ENCODE assay signal across 8 mouse cellular contexts in genomic region chr15:40169705-40170104, GRCm38 (mm10). TPM values are rescaled to one million over a fixed set of nuclear protein-coding genes. Genes with fewer than 3 reads are reported as not detected.
DNase-seq lines count a peak whose midpoint lies in the region; ATAC-seq and TF ChIP-seq lines count a peak whose summit lies in the region.
"Had no signal": no experiment of that assay in that cellular context is flagged by ENCODE, and none has a peak within 500 bp of the region (broad histone marks: within the 10 kb centered on the region; RNA-seq: fewer than 3 reads in every experiment).

No protein-coding gene starts in this region.

- peaks cover 3% of the 10 kb centered on the region; the same call in 1 of the 2 replicates for H3K4me1 ChIP-seq in lung, adult 2 months (ENCODE audit: control insufficient read depth, insufficient read depth, low read length)
- H3K4me1 ChIP-seq in embryonic facial prominence, embryonic 11.5 days (ENCODE audit: control insufficient read depth, insufficient read depth, low read length): no peaks in the 10 kb centered on the region; the same call in 1 of the 2 replicates
- H3K4me1 ChIP-seq in hindbrain, postnatal 0 days (ENCODE audit: insufficient read depth, low read length): no peaks in the 10 kb centered on the region
- no peaks in the 10 kb centered on the region for H3K4me1 ChIP-seq in stomach, postnatal 0 days (replicated peaks; ENCODE audit: control insufficient read depth, insufficient read depth)

- H3K27ac ChIP-seq in embryonic facial prominence, embryonic 11.5 days (replicated peaks; ENCODE audit: low read depth, low read length): no peak overlapping the region
- H3K27ac ChIP-seq in hindbrain, postnatal 0 days: no peak overlapping the region
- H3K27ac ChIP-seq in stomach, postnatal 0 days (replicated peaks): no peak overlapping the region

- ATAC-seq in embryonic facial prominence, embryonic 11.5 days (replicated peaks; ENCODE audit: insufficient number of reproducible peaks, low FRiP score, low TSS enrichment, low read depth): peak; percentile 77
- ATAC-seq in hindbrain, postnatal 0 days: peak; percentile 80
- ATAC-seq in stomach, postnatal 0 days (ENCODE audit: low FRiP score, low TSS enrichment): 0 out of 2 replicates have a peak, but pooled peaks have one; percentile 40

- H3K9ac ChIP-seq in embryonic facial prominence, embryonic 11.5 days (replicated peaks; ENCODE audit: low read length): no peak overlapping the region
- no peak overlapping the region for H3K9ac ChIP-seq in hindbrain, postnatal 0 days (replicated peaks; ENCODE audit: low read length)
- no peak overlapping the region for H3K9ac ChIP-seq in stomach, postnatal 0 days (ENCODE audit: low read length)

- no peak for TF ChIP-seq CTCF in lung, adult 2 months (IDR thresholded peaks at IDR 0.05; ENCODE audit: insufficient read depth, low read length)
- TF ChIP-seq CTCF in hindbrain, postnatal 0 days (IDR thresholded peaks at IDR 0.05; ENCODE audit: low read depth): no peak
- no peak for TF ChIP-seq CTCF in stomach, postnatal 0 days (IDR thresholded peaks at IDR 0.05; ENCODE audit: low read depth)

- H3K36me3 ChIP-seq in embryonic facial prominence, embryonic 11.5 days (replicated peaks; ENCODE audit: control insufficient read depth, insufficient read depth, low read depth, low read length): no peaks in the 10 kb centered on the region
- H3K36me3 ChIP-seq in hindbrain, postnatal 0 days (ENCODE audit: insufficient read depth, low read length): no peaks in the 10 kb centered on the region
- no peaks in the 10 kb centered on the region for H3K36me3 ChIP-seq in stomach, postnatal 0 days (ENCODE audit: control insufficient read depth, insufficient read depth, low read length)

- H3K27me3 ChIP-seq in embryonic facial prominence, embryonic 11.5 days (ENCODE audit: control insufficient read depth, insufficient read depth, low read length): no peaks in the 10 kb centered on the region
- H3K27me3 ChIP-seq in hindbrain, postnatal 0 days (ENCODE audit: insufficient read depth, low read length): no peaks in the 10 kb centered on the region
- no peaks in the 10 kb centered on the region for H3K27me3 ChIP-seq in stomach, postnatal 0 days (ENCODE audit: control insufficient read depth, insufficient read depth, low read length)

- no peak for TF ChIP-seq POLR2A in lung, adult 2 months (IDR thresholded peaks at IDR 0.05; ENCODE audit: borderline replicate concordance, extremely low read depth, low read depth, low read length)

- peak overlapping the region; percentile 36 for H3K4me3 ChIP-seq in lung, adult 2 months (replicated peaks; ENCODE audit: extremely low read depth, low read depth, low read length)
- no peak overlapping the region for H3K4me3 ChIP-seq in embryonic facial prominence, embryonic 11.5 days (ENCODE audit: low read depth, low read length)
- peak overlapping the region; percentile 22 for H3K4me3 ChIP-seq in hindbrain, postnatal 0 days (ENCODE audit: low read length)
- H3K4me3 ChIP-seq in stomach, postnatal 0 days (ENCODE audit: low read depth, low read length): no peak overlapping the region

- H3K4me2 ChIP-seq in embryonic facial prominence, embryonic 11.5 days (ENCODE audit: low read depth, low read length): no peak overlapping the region
- H3K4me2 ChIP-seq in hindbrain, postnatal 0 days (ENCODE audit: low read depth, low read length): peak overlapping the region; percentile 46
- no peak overlapping the region for H3K4me2 ChIP-seq in stomach, postnatal 0 days (replicated peaks; ENCODE audit: low read depth)

- H3K9me3 ChIP-seq in embryonic facial prominence, embryonic 11.5 days (replicated peaks; ENCODE audit: control insufficient read depth, low read length): no peaks in the 10 kb centered on the region
- H3K9me3 ChIP-seq in hindbrain, postnatal 0 days (ENCODE audit: low read length): no peaks in the 10 kb centered on the region
- H3K9me3 ChIP-seq in stomach, postnatal 0 days (ENCODE audit: control insufficient read depth, low read length): no peaks in the 10 kb centered on the region

- WGBS in lung, adult 2 months: 50% methylated on average over 13 of the region's 13 CpGs
- 26% methylated on average over 13 of the region's 13 CpGs for WGBS in embryonic facial prominence, embryonic 11.5 days
- 16% methylated on average over 13 of the region's 13 CpGs for WGBS in hindbrain, postnatal 0 days
- 61% methylated on average over 11 of the region's 13 CpGs for WGBS in stomach, postnatal 0 days

- TF ChIP-seq EP300 in stomach, postnatal 0 days (optimal IDR thresholded peaks at IDR 0.05): no peak

- DNase-seq in lung, adult 2 months: no peak
- no peak for DNase-seq in lung, postnatal 14 days
- peak; percentile 53 for DNase-seq in embryonic facial prominence, embryonic 11.5 days (ENCODE audit: low spot score)
- peak; percentile 66 for DNase-seq in hindbrain, postnatal 0 days (ENCODE audit: low spot score)
- no peak for DNase-seq in stomach, postnatal 0 days (ENCODE audit: low spot score)
- DNase-seq in adrenal gland, adult 8-10 months: no peak
- DNase-seq in right cerebral cortex, postnatal 25 days: no peak

RNA-seq across cellular contexts. Expression of gene 9330182O14Rik, which starts 35.5 kb away (rescaled TPM):
- polyA plus RNA-seq in lung, adult 2 months (2012; rRNA removed): not detected in 2 replicates
- polyA plus RNA-seq in embryonic facial prominence, embryonic 11.5 days (2014; fragmentation: Nextera tagmentation; extraction: Ambion mirVana): not detected in 2 replicates
- not detected in 2 replicates for total RNA-seq in hindbrain, postnatal 0 days (2014; rRNA removed)
- polyA plus RNA-seq in hindbrain, postnatal 0 days (2015; fragmentation: Nextera tagmentation; extraction: Ambion mirVana): 0.15 TPM in 1 of 2 replicates, not detected in the other
- polyA plus RNA-seq in stomach, postnatal 0 days (2015; fragmentation: Nextera tagmentation; extraction: Ambion mirVana): 0.17 and 0.71 TPM in 2 replicates
- total RNA-seq in adrenal gland, adult 8-10 months (2022): under 1 TPM in 1 of 4 experiments, not detected in 3; 0.35 TPM
- total RNA-seq: heart, adult 18-20 months had no signal

Comparison
In these comparisons a context has a peak if more than half of its experiments do, and no peak if none do; other contexts are left out.
1. DNase-seq: peak in embryonic facial prominence, embryonic 11.5 days (single experiment) and hindbrain, postnatal 0 days (single experiment); none in lung, adult 2 months (single experiment), lung, postnatal 14 days (single experiment), stomach, postnatal 0 days (single experiment), adrenal gland, adult 8-10 months (single experiment) and right cerebral cortex, postnatal 25 days (single experiment).
2. H3K4me3 ChIP-seq: peak in lung, adult 2 months (single experiment) and hindbrain, postnatal 0 days (single experiment); none in embryonic facial prominence, embryonic 11.5 days (single experiment) and stomach, postnatal 0 days (single experiment).
3. Peak in every context shown above with its lines, with median percentiles within 50 percentile points of each other: ATAC-seq.